Mouse (Mus musculus): ENCODE measurements around the gene Dop1b.

Dop1b gene

GRCm38 (mm10) chr16:93797841-93798492 is 86.3 kb downstream of the Dop1b start:
- WGBS = 50% methylated on average over 11 of the region's 11 CpGs

- WGBS = 48% methylated on average over 5 of the region's 5 CpGs
These were observed 86.9 kb downstream of the Dop1b start for GRCm38 (mm10) chr16:93798623-93799022.

GRCm38 (mm10) chr16:93799071-93799470 is 87.4 kb downstream of the Dop1b start:
- 79% methylated on average over 3 of the region's 3 CpGs for WGBS

- 96% methylated on average over 16 of the region's 16 CpGs for WGBS
These were observed 88.2 kb downstream of the Dop1b start for GRCm38 (mm10) chr16:93799936-93800335.

- 93% methylated on average over 6 of the region's 6 CpGs for WGBS
These were observed 95.5 kb downstream of the Dop1b start for GRCm38 (mm10) chr16:93807167-93807566.

- WGBS = 31% methylated on average over 8 of the region's 8 CpGs
These were observed 96.4 kb downstream of the Dop1b start for GRCm38 (mm10) chr16:93807961-93808554.

GRCm38 (mm10) chr16:93815856-93816736 is 104.4 kb downstream of the Dop1b start:
- 44% methylated on average over 20 of the region's 20 CpGs for WGBS

GRCm38 (mm10) chr16:93816861-93817260 is 105.2 kb downstream of the Dop1b start:
- 65% methylated on average over 7 of the region's 7 CpGs for WGBS

- WGBS = 90% methylated on average over 5 of the region's 5 CpGs
These were observed 105.7 kb downstream of the Dop1b start for GRCm38 (mm10) chr16:93817371-93817770.

GRCm38 (mm10) chr16:93818691-93819324 is 107.1 kb downstream of the Dop1b start:
- 61% methylated on average over 12 of the region's 12 CpGs for WGBS

- WGBS = 86% methylated on average over 4 of the region's 4 CpGs
These were observed 107.6 kb downstream of the Dop1b start for GRCm38 (mm10) chr16:93819325-93819696.

- WGBS = 90% methylated on average over 1 of the region's 1 CpGs
These were observed 108.3 kb downstream of the Dop1b start for GRCm38 (mm10) chr16:93820040-93820439.

- WGBS = 94% methylated on average over 3 of the region's 3 CpGs
These were observed 110.0 kb downstream of the Dop1b start for GRCm38 (mm10) chr16:93821706-93822105.

- WGBS = 89% methylated on average over 5 of the region's 8 CpGs
These were observed 110.9 kb downstream of the Dop1b start for GRCm38 (mm10) chr16:93822433-93823225.

GRCm38 (mm10) chr16:93824799-93825198 is 113.1 kb downstream of the Dop1b start:
- 88% methylated on average over 4 of the region's 4 CpGs for WGBS

GRCm38 (mm10) chr16:93825463-93825862 is 113.8 kb downstream of the Dop1b start:
- WGBS = 93% methylated on average over 4 of the region's 4 CpGs

- 67% methylated on average over 11 of the region's 11 CpGs for WGBS
These were observed 114.3 kb downstream of the Dop1b start for GRCm38 (mm10) chr16:93826054-93826453.

GRCm38 (mm10) chr16:93826478-93826877 is 114.8 kb downstream of the Dop1b start:
- 37% methylated on average over 5 of the region's 5 CpGs for WGBS

- 65% methylated on average over 6 of the region's 6 CpGs for WGBS
These were observed 115.2 kb downstream of the Dop1b start for GRCm38 (mm10) chr16:93826909-93827308.

- WGBS = 93% methylated on average over 15 of the region's 15 CpGs
These were observed 117.8 kb downstream of the Dop1b start for GRCm38 (mm10) chr16:93829526-93829925.

GRCm38 (mm10) chr16:93830071-93830470 is 118.4 kb downstream of the Dop1b start:
- WGBS = 90% methylated on average over 9 of the region's 9 CpGs
